Mouse (Mus musculus) CH12.LX (cell line): ENCODE results near the gene Ninl.

Experiments used
- CHD2 ChIP-seq: IDR thresholded peaks from 2 replicates; pipeline ENCODE4 v1.6.1; 2011; ENCODE audit warnings: low read length, improper control_type of control experiment
- CTCF ChIP-seq, 2 experiments: IDR thresholded peaks in 1 of 2; conservative IDR thresholded peaks in 1 of 2; 2 replicates each; pipeline ENCODE4 v1.5.1; 2011 to 2012; ENCODE audit warnings: low read depth in 2 of 2, low read length in 2 of 2, improper control_type of control experiment in 1 of 2, inconsistent platforms in 1 of 2, mild to moderate bottlenecking in 1 of 2, moderate library complexity in 1 of 2
- EP300 ChIP-seq: IDR thresholded peaks from 2 replicates; pipeline ENCODE4 v1.6.1; 2011; ENCODE audit warnings: low read length, improper control_type of control experiment
- KAT2A ChIP-seq: IDR thresholded peaks from 2 replicates; pipeline ENCODE4 v1.6.1; 2012; ENCODE audit warnings: low read length, improper control_type of control experiment, inconsistent platforms; ENCODE audit not compliant: insufficient replicate concordance
- MAX ChIP-seq: IDR thresholded peaks from 2 replicates; pipeline ENCODE4 v1.6.1; 2011; ENCODE audit warnings: low read length, improper control_type of control experiment
- POLR2A ChIP-seq: IDR thresholded peaks from 2 replicates; pipeline ENCODE4 v1.6.1; 2011; ENCODE audit warnings: low read depth, mild to moderate bottlenecking, improper control_type of control experiment, low read length
- RCOR1 ChIP-seq: conservative IDR thresholded peaks from 2 replicates; pipeline ENCODE4 v1.6.1; 2012; ENCODE audit warnings: low read depth, mild to moderate bottlenecking, inconsistent platforms, low read length, improper control_type of control experiment
- ZC3H11A ChIP-seq: IDR thresholded peaks from 2 replicates; pipeline ENCODE4 v1.6.1; 2012; ENCODE audit warnings: low read depth, mild to moderate bottlenecking, inconsistent platforms, low read length, improper control_type of control experiment
- ZMIZ1 ChIP-seq: IDR thresholded peaks from 2 replicates; pipeline ENCODE4 v1.6.1; 2012; ENCODE audit warnings: low read depth, mild to moderate bottlenecking, inconsistent platforms, low read length, improper control_type of control experiment

GRCm38 (mm10) chr2:151011273-151011672 is 27.9 kb downstream of the Ninl start:
- no peak for TF ChIP-seq EP300
- no peak for TF ChIP-seq ZMIZ1
- TF ChIP-seq CHD2, result no peak
- TF ChIP-seq MAX, result no peak
- TF ChIP-seq KAT2A, result no peak
- no peak for TF ChIP-seq RCOR1
- no peak for TF ChIP-seq POLR2A
- TF ChIP-seq CTCF (conservative IDR thresholded peaks at IDR 0.05 in 1 of 2, IDR thresholded peaks at IDR 0.05 in 1 of 2; ENCODE audit: low read depth in 2 of 2, low read length in 2 of 2), result no peak
- no peak for TF ChIP-seq ZC3H11A
